Mouse (Mus musculus): ENCODE results near the gene Tceal9. TPM values are rescaled to one million over a fixed set of nuclear protein-coding genes. Genes with fewer than 3 reads are reported as not detected.

Gene Tceal9
- total and polyA plus RNA-seq, 3 experiments = 75.2 to 113 TPM; not detected in 1

- TF ChIP-seq GABPA (IDR thresholded peaks at IDR 0.05; ENCODE audit: low read depth, low read length) (no peak), TAL1 (IDR thresholded peaks at IDR 0.05; ENCODE audit: low read length) (no peak), MEF2A (IDR thresholded peaks at IDR 0.05; ENCODE audit: extremely low read depth, insufficient replicate concordance, low read depth, low read length, poor library complexity, severe bottlenecking) (no peak), POLR2AphosphoS5 (IDR thresholded peaks at IDR 0.05; ENCODE audit: borderline replicate concordance, low read depth, low read length) (no peak), MXI1 (IDR thresholded peaks at IDR 0.05; ENCODE audit: low read depth, low read length) (no peak)
Observed at GRCm38 (mm10) chrX:136274542-136274941, 29.7 kb downstream of the Tceal9 start (continued).

GRCm38 (mm10) chrX:136275386-136275785 is 30.5 kb downstream of the Tceal9 start:
- TF ChIP-seq HCFC1 (IDR thresholded peaks at IDR 0.05; ENCODE audit: low read depth, low read length) (no peak), MAFK (IDR thresholded peaks at IDR 0.05; ENCODE audit: borderline replicate concordance, low read depth, low read length) (no peak), MYB (IDR thresholded peaks at IDR 0.05; ENCODE audit: low read depth, low read length) (no peak), TBP (IDR thresholded peaks at IDR 0.05; ENCODE audit: low read depth, low read length) (no peak), ETS1 (IDR thresholded peaks at IDR 0.05; ENCODE audit: low read depth, low read length) (no peak), MAX (IDR thresholded peaks at IDR 0.05; ENCODE audit: low read length) (no peak), ZC3H11A (IDR thresholded peaks at IDR 0.05; ENCODE audit: low read depth, low read length) (no peak), GATA1 (IDR thresholded peaks at IDR 0.05; ENCODE audit: low read depth, low read length) (no peak), SMC3 (IDR thresholded peaks at IDR 0.05; ENCODE audit: low read depth, low read length) (no peak), JUND (IDR thresholded peaks at IDR 0.05; ENCODE audit: low read depth, low read length) (no peak), CTCF (IDR thresholded peaks at IDR 0.05 in 2 of 3, conservative IDR thresholded peaks at IDR 0.05 in 1 of 3; ENCODE audit: control insufficient read depth in 1 of 3, insufficient read depth in 1 of 3, low read depth in 2 of 3, low read length in 3 of 3, poor library complexity in 1 of 3, severe bottlenecking in 1 of 3) (no peak), NELFE (IDR thresholded peaks at IDR 0.05; ENCODE audit: low read depth, low read length) (no peak), E2F4 (IDR thresholded peaks at IDR 0.05; ENCODE audit: borderline replicate concordance, low read depth, low read length) (no peak), MAZ (IDR thresholded peaks at IDR 0.05; ENCODE audit: low read depth, low read length) (no peak), TCF12 (IDR thresholded peaks at IDR 0.05; ENCODE audit: low read depth, low read length) (no peak), GABPA (IDR thresholded peaks at IDR 0.05; ENCODE audit: low read depth, low read length) (no peak), CHD1 (IDR thresholded peaks at IDR 0.05; ENCODE audit: low read depth, low read length) (no peak), EP300 (IDR thresholded peaks at IDR 0.05; ENCODE audit: low read depth in 1 of 2, low read length in 2 of 2) (no peak)
- H3K27me3 ChIP-seq (ENCODE audit: control insufficient read depth in 1 of 2, insufficient read depth in 2 of 2, low read length in 2 of 2) = peaks cover under 1 to 4% of the 10 kb centered on the region in 2 experiments
- no peak overlapping the region for H3K27ac ChIP-seq (ENCODE audit: control insufficient read depth, low read depth, low read length)
- H3K79me2 ChIP-seq (ENCODE audit: control insufficient read depth, insufficient read depth, low read length, poor library complexity) = no peaks in the 10 kb centered on the region
- H3K4me1 ChIP-seq (ENCODE audit: control insufficient read depth in 1 of 2, insufficient read depth in 2 of 2, low read length in 2 of 2) = peaks cover 0 to 11% of the 10 kb centered on the region in 2 experiments; a peak in 1 of 4 replicates
- no peak for DNase-seq (ENCODE audit: low read depth, low spot score)
- no peak overlapping the region for H3K4me3 ChIP-seq (ENCODE audit: control insufficient read depth in 1 of 2, insufficient read depth in 1 of 2, low read depth in 2 of 2, low read length in 2 of 2)
- peaks cover 0 to 6% of the 10 kb centered on the region in 2 experiments; a peak in 2 of 4 replicates for H3K36me3 ChIP-seq (ENCODE audit: control insufficient read depth in 1 of 2, insufficient read depth in 2 of 2, low read length in 2 of 2)
- no peaks in the 10 kb centered on the region for H3K9me3 ChIP-seq (replicated peaks; ENCODE audit: insufficient read depth, low read length)
- H3K9ac ChIP-seq (ENCODE audit: control insufficient read depth, low read depth, low read length, poor library complexity, severe bottlenecking) = no peak overlapping the region
